Mouse (Mus musculus): ENCODE measurements around the gene Tppp. TPM values are rescaled to one million over a fixed set of nuclear protein-coding genes. Genes with fewer than 3 reads are reported as not detected.
"Not testable (repeated sequence)": the region's sequence is repeated elsewhere in the genome, so short reads cannot be mapped to it uniquely, and the experiment has no call there.

The Tppp gene
- total RNA-seq, 2 experiments from 2014 or later, result 270 to 272 TPM

DNA sequence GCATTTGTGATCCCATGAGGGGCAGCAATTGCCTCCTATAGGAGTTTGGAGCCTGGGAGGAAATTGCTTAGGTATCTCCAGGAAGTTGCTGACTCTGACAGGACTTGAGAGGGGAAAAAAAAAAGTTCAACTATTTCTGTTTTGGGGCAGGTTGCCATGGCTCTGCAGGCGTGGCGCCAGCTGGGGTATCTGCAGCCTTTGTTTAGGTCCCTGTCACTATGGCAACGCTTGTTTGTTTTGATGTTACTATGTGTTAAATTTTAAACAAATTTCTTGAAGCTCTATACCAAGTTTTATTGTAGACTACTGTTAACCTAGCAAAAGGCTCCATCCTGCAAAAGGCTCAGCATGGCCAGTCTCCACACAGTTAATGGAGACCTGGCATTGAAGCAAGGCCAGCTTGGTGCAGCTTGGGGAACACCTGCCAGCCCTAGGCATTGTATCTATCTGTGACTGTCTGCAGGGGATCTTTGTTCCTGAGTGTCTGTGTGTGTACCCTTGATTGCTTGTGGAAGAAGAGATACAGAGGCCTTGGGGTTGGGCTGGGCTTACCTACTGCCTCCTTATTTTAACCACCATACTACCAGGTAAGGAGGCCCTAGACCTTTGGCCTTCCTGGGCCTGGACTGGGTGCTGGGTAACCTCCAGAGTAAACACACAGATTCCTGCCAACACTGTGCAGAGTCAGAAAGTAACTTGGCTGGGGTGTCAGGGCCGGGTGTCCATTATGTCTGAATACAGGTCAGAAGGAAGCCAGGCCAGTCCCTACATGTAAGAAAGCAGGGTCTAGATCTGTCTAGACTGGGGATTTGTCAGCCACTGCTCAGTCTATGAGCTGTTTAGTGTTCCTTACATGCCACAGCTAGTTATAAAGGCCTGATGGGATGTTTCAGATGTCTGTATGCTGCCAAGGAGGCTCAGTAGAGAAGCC is 16.2 kb downstream of the Tppp start:
- DNase-seq, result no peak

DNA sequence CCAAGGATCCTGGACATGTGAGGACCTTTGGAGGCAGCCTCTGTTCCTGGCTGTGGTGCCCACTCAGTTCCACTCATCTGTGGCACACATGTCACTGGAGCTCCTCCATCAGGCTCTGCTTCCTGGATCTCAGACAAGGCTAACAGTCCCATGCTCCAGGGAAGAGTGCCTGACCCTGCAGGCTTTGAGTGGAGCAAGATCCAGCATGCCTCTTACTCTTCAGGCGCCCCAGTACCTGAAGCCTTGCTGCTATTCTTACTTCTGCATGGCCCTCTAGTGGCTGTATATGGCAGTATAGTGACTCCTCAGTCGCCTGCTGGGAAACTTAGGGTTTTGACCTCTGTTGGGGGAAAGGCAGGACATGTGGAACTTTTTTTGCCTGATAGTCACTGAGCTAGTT is 17.0 kb downstream of the Tppp start:
- DNase-seq, result peak in 1 of 2 experiments; percentile 21

DNA sequence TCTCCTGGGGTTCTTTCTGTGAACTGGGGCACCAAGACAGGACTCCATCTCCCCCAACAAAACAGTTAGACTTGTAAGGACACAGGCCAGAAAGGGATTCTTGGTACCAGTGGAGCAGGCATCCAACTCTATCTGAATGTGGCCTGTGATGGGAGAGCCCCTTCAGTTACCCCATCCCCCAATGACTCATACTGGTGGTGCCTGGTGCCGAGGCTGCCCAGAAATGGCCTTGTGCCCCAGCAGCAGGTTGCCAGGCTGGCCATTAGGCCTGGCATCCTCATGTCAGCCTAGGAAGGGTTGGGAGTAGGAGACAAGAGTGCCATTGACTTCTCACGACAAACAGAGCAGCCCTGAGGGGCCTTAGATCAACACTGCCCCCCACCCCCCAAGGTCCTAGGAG is 18.9 kb downstream of the Tppp start:
- DNase-seq, result no peak

DNA sequence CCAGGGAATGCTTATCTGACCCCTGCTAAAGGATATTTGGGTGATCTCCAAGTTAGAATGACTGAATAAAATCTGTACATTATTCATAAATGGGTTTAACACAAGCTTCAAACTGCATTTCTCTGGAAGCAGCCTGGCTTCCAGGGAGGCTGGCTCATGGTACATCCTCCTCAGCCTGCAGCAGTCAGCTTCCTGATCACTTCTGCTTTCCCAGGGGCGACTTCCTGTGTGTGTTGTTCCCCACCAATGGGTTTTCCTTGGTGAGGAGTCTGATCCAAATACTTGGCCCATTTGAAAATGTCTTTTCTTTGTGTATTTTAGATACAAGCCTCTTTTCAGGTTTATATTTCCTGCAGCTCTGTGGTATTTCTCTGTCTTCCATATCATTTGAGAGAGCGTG is 19.8 kb downstream of the Tppp start:
- DNase-seq, result no peak

DNA sequence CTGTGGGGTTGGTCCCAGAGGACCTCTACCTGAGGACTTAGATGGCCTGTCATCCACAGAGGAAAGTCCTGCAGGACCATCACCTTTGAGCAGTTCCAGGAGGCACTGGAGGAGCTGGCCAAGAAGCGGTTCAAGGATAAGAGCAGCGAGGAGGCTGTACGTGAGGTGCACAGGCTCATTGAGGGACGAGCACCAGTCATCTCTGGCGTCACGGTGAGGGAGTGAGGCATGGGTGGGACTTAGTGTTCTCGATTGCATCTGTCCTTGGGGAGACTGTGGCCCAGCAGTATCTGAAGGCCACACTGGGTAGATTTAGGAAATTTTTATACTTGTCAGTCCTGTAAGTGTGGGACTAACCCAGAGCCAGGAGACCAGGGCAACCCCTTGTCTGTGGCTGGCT is 21.5 kb downstream of the Tppp start:
- no peak for DNase-seq

DNA sequence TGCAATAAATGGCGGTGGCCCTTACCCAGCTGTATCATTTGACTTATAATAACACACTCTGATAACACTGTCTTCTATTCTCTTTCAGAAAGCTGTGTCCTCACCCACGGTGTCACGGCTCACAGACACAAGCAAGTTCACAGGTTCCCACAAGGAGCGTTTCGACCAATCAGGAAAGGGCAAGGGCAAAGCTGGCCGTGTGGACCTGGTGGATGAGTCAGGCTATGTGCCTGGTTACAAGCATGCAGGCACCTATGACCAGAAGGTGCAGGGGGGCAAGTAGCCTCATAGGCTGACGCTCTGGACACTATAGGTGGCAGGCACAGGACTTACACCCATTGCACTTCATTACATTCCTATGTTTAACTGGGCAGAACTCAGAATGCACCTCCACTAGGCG is 21.9 kb downstream of the Tppp start:
- DNase-seq, result no peak

DNA sequence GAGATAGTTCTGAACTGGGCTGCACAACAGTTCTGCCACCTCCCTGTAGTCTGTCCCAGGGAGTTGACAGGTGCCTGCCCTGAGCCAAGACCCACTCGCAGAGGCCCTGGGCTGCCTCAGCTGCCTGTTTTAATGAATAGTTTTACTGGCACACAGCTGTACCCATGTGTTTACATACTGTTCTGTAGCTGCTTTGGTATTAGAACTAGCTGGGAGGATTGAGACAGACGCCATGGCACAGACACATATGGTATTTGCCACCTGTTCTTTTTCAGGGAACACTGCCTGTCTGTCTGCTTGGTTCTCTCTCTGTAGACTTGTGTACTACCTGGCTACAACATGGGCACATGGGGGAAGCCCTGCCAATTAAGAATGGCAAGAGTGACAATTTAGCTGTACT is 25.5 kb downstream of the Tppp start:
- DNase-seq, result peak in 1 of 2 experiments; percentile 62

DNA sequence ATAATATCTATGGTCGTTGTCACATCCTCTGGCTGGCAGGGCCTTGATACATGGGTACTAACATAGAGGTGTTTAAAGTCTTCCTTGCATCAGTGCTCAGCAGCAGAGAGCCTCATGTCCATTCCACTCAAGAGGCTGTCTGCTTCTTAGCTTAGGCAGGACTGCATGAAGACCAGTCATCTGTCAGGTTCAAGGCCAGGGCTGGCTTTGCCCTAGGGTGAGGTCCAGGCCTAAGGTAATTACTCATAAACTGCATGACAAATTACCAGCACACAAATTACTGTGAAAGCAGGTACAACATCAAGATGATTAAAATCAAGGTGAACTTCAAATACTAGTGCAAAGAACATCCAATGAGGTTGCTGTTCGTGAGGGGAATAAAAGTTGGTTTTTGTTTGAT is 26.6 kb downstream of the Tppp start:
- DNase-seq, result no peak

DNA sequence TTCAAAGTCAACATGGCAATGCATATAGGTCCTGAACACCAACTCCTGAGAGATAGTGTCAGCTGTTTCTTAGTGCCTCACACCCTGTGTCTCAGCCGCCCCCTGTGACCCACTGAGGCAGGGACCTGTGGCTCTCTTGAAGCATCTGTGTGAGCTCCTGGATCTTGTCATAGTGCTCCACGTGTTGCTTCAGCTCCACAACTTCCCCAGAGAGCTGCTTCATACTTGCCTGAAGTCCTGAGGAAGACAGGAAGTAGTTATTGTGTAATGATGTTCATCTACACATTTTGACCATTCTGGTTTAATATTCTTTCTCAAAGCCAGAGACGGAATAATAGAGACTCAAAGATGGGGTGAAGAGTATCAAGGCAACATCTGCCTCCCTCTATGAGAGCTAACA is 30.7 kb downstream of the Tppp start:
- no peak for DNase-seq

DNA sequence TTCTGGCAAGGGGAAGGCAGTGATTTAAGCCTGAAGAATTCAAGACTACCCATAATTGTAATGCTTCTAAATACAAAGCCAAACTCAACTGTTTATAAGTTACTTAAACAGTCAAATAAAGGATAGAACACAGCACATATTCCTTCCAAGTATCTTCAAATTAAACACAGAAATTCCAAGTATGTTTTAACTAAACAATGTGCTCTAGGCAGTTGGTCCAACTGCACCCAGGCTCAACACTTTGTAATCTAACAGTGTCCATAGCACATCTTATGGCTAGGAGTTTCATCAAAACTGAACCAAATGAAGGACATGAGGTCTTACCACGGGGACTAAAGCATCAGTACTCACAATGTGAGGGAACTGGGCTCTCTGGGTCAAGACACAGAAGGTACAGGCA is 47.0 kb downstream of the Tppp start:
- no peak for DNase-seq

DNA sequence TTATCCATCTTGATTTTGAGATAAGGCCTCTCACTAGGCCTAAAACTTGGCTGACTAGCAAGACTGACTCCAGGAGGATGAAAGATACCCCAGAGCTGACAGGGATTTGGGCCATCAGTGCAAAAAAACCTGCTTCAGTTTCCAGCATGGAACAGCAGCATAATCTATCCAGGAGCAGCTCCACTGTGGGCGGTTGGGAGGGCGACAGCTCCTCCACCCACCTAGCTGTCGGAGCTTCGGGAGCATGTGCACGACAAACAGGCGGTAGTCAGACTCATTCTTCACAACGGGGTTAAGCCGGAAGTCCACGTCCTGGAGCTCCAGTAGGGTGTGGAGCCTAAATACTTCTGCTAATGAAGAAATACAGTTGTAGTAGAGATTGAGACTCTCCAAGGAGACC is 48.9 kb downstream of the Tppp start:
- peak in 1 of 2 experiments; percentile 21 for DNase-seq

DNA sequence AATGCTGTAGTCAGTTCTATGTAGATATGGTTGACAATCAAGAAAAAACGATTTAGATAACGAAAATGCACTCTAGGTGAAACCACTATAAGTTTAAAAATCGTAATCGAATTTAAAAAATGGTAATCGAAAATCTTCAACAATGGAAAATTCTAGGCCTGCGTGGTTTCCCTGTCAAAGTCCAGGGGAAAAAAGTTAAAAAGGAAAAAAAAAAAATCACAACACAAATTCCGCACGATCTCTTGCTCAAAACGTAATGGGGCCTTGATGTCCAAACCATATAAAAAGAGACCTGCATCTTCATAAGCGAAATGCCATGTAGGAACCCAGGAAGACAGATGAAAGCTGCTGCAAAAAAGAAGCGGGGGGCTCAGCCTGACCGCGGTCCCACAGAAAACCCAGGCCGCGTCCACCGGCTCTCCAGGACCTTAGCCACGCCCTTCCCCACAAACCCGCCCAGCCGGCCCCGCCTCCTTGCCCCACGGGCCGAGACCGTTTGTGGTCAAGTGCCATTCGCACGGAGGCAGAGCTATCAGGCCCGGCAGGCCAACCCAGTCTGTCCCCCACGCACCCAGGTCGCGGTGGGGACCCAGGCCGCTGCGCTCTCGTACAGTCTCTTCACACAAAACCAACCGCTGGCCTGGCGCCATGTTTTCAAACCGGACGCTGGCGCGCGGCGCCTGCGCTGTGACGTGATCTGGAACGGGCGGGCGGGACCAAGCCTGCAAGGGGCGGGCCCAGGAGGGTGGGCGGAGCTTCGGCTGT is 52.6 kb downstream of the Tppp start, which contains the start of gene Cep72:
Gene Cep72, minus strand, starts transcription at position 687 of the 765 bp plus-strand sequence.
- peak; percentile 86 to 88 for DNase-seq

DNA sequence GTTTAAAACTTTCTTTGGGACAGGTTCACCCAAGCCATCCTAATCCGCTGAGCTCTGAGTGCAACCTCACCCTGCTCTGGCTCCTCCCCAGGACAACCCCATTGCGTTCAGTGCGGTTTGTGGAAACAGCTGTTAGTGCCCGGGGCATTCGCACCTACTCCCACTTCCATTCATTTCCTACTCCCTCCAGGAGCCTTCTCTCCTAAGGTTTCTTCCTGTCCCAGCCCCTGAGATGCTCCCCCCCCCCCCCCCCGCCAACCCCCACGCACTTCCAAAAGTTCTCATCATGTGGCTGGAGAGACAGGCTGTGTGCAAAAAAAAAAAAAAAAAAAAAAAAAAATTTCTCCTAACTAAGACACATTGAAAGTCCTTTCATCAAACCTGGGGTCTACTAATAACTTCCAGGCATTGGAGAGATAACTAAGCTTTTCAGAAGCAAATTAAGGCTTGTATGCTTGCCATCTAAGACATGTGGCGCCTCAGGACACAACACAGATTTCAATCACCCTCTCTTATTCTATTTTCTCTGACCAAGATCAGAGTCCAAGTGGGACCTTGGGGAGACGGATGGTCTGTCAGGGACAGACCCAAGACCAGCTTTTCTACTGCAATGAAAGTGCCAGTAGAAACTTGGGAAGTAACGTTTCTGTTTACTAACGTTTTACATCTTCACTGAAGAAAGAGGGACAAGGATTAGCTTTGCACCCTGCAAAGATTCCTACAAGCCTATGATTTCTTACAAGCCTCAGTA is 53.3 kb downstream of the Tppp start:
- no peak for DNase-seq

DNA sequence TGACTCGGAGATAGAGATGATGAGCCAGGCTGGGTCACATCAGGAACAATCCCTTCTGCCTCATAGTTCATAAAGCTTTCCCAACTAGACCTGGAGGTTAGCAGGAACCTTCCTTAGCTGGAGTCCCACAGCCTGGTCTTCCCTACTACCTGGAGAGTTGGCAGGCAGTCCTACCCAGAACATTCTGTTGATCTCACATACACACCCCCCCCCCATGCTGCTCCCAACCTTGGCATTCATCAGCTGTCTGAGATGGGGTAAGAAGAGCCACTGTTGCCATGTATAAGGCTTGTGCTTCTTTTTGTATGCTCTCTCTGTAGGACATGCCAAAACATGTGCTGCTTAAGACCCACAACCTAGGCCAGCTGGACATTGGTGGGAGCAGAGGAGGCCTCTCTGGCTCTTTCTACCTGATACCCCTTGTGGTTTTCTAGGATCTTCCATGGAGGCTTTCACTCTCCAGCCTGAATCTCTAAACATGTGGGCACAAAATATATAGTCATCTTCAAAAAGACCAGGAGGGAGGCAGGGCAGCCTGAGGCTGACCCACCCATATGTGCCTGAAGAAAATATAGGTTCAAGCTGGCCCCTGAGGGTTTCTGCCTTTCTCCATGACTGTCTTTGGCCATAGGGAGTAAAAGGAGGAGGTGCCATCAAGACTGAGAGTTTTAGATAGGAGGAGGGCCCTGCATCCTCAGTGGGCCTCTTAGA is 54.3 kb downstream of the Tppp start:
- no peak for DNase-seq

DNA sequence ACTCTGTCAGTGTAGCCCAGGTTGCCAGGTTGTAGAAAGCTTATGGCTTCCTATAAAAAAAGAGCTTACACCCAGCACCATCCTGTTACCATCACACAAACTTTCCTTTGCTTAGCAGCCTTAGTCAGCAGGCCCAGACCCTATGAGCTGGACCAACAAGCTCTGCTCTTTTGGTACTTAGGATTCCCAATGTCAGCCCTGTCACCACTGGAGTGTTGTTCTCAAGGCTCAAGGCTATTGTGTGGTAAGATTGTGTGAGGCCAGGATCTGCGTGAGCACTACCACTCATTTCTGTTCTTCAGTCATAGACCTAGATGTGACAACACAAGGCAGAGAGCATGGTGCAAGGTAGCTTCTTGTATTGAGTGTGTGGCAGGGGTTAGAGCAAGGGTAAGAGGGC is 57.4 kb downstream of the Tppp start:
- DNase-seq, result no peak

DNA sequence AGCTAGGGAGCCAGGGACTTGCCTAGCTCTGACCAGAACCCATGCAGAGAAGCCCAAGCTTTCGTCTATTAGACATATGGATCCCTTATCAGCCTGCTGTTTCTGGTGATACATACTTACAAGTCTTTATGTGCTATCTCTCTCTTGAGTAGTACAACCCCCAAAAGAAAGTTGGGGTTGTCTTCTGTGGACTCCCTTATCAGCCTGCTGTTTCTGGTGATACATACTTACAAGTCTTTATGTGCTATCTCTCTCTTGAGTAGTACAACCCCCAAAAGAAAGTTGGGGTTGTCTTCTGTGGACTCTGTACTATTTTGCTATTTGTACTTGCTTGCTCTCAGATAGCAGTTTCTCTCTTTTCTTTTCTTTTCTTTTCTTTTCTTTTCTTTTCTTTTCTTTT is 62.0 kb downstream of the Tppp start:
- not testable (repeated sequence) for DNase-seq

DNA sequence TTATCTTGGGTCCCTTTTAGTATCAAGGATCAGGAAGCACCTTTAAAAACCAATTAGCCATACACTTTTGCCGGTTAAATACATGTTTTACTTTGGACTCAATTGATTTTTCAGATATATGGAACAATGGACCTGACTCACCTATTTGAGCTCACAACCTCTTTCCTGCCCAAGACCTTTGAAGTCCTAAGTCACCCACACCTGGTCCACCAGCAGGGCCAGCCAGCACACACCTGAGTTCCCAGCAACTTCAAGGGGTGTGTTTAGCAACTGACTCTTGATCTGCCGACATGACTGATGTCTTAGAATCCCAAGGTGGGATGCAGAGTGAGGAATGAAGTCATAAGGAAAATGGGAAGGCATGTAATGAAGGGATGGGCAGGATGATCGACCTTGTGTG is 62.5 kb downstream of the Tppp start:
- DNase-seq, result no peak

DNA sequence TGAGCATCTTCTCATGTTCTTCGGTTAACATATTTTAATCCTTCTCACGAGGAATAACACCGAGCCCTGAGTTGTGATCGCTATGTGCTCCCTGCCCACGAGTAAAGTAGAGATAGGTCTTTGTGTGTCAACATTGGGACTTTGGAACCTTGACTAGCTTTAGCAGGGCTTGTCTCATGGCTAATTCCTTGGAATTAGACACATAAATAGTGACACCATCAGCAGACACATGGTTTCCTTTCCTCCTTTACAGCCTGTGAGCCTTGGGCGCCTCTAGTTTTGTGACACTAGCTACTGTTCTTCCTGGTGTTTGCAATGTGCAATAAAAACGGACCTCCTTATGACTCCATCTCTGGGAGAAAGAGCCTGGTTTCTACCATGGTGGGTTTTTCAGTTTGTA is 64.2 kb downstream of the Tppp start:
- DNase-seq, result no peak

Measured in layer of hippocampus, postnatal 36 days (tissue).